Mouse (Mus musculus): ENCODE measurements at regions not wholly inside any gene's neighbourhood (a gene's known extent, or its start where the extent isn't known, plus 50 kb on each side); places are given as distances from the start of the nearest gene placed in this dataset.

- H3K4me2 ChIP-seq = no peak overlapping the region
- no peak for ATAC-seq (replicated peaks; ENCODE audit: insufficient number of reproducible peaks, low FRiP score, low TSS enrichment)
These were observed 112.6 kb upstream of the Slc44a1 start for GRCm38 (mm10) chr4:53327382-53328165.

GRCm38 (mm10) chr4:53323838-53324237 is 116.4 kb upstream of the Slc44a1 start:
- 59% methylated on average over 4 of the region's 4 CpGs for WGBS (ENCODE audit: insufficient replicate concordance)
- ATAC-seq (replicated peaks; ENCODE audit: insufficient number of reproducible peaks, low FRiP score, low TSS enrichment) = no peak
- Histone ChIP-seq H3K4me2 (no peak overlapping the region), H3K4me1 (ENCODE audit: control insufficient read depth, insufficient read depth, low read length) (no peaks in the 10 kb centered on the region), H3K27me3 (ENCODE audit: control insufficient read depth, insufficient read depth, low read length) (no peaks in the 10 kb centered on the region), H3K9me3 (replicated peaks; ENCODE audit: control insufficient read depth, low read length) (no peaks in the 10 kb centered on the region), H3K9ac (ENCODE audit: low read depth, low read length) (no peak overlapping the region), H3K27ac (ENCODE audit: low read depth, low read length) (no peak overlapping the region), H3K36me3 (ENCODE audit: control insufficient read depth, insufficient read depth, low read length) (no peaks in the 10 kb centered on the region), H3K4me3 (ENCODE audit: low read depth, low read length) (no peak overlapping the region)

More at GRCm38 (mm10) chr4:53327382-53328165, 112.6 kb upstream of the Slc44a1 start:
- H3K36me3 ChIP-seq (ENCODE audit: control insufficient read depth, insufficient read depth, low read length) = no peaks in the 10 kb centered on the region
- H3K27me3 ChIP-seq (ENCODE audit: control insufficient read depth, insufficient read depth, low read length) = no peaks in the 10 kb centered on the region
- H3K9me3 ChIP-seq (replicated peaks; ENCODE audit: control insufficient read depth, low read length) = no peaks in the 10 kb centered on the region
- no peak overlapping the region for H3K4me3 ChIP-seq (ENCODE audit: low read depth, low read length)
- no peak overlapping the region for H3K9ac ChIP-seq (ENCODE audit: low read depth, low read length)
- 67% methylated on average over 7 of the region's 7 CpGs for WGBS (ENCODE audit: insufficient replicate concordance)
- H3K4me1 ChIP-seq (ENCODE audit: control insufficient read depth, insufficient read depth, low read length) = no peaks in the 10 kb centered on the region
- no peak overlapping the region for H3K27ac ChIP-seq (ENCODE audit: low read depth, low read length)

- WGBS (ENCODE audit: insufficient replicate concordance) = 67% methylated on average over 3 of the region's 3 CpGs
These were observed 117.0 kb upstream of the Slc44a1 start for GRCm38 (mm10) chr4:53323195-53323594.

GRCm38 (mm10) chr4:53322484-53322883 is 117.7 kb upstream of the Slc44a1 start:
- Histone ChIP-seq H3K27me3 (ENCODE audit: control insufficient read depth, insufficient read depth, low read length) (no peaks in the 10 kb centered on the region), H3K9ac (ENCODE audit: low read depth, low read length) (no peak overlapping the region), H3K36me3 (ENCODE audit: control insufficient read depth, insufficient read depth, low read length) (no peaks in the 10 kb centered on the region), H3K4me2 (no peak overlapping the region), H3K27ac (ENCODE audit: low read depth, low read length) (no peak overlapping the region), H3K9me3 (replicated peaks; ENCODE audit: control insufficient read depth, low read length) (no peaks in the 10 kb centered on the region), H3K4me3 (ENCODE audit: low read depth, low read length) (no peak overlapping the region), H3K4me1 (ENCODE audit: control insufficient read depth, insufficient read depth, low read length) (no peaks in the 10 kb centered on the region)
- WGBS (ENCODE audit: insufficient replicate concordance) = 81% methylated on average over 5 of the region's 5 CpGs
- no peak for ATAC-seq (replicated peaks; ENCODE audit: insufficient number of reproducible peaks, low FRiP score, low TSS enrichment)

More at GRCm38 (mm10) chr4:53323195-53323594, 117.0 kb upstream of the Slc44a1 start:
- Histone ChIP-seq H3K4me2 (no peak overlapping the region), H3K27ac (ENCODE audit: low read depth, low read length) (no peak overlapping the region), H3K36me3 (ENCODE audit: control insufficient read depth, insufficient read depth, low read length) (no peaks in the 10 kb centered on the region), H3K4me1 (ENCODE audit: control insufficient read depth, insufficient read depth, low read length) (no peaks in the 10 kb centered on the region), H3K9me3 (replicated peaks; ENCODE audit: control insufficient read depth, low read length) (no peaks in the 10 kb centered on the region), H3K4me3 (ENCODE audit: low read depth, low read length) (no peak overlapping the region), H3K27me3 (ENCODE audit: control insufficient read depth, insufficient read depth, low read length) (no peaks in the 10 kb centered on the region), H3K9ac (ENCODE audit: low read depth, low read length) (no peak overlapping the region)
- no peak for ATAC-seq (replicated peaks; ENCODE audit: insufficient number of reproducible peaks, low FRiP score, low TSS enrichment)

GRCm38 (mm10) chr4:53320735-53321449 is 119.3 kb upstream of the Slc44a1 start:
- no peaks in the 10 kb centered on the region for H3K27me3 ChIP-seq (ENCODE audit: control insufficient read depth, insufficient read depth, low read length)
- no peak overlapping the region for H3K9ac ChIP-seq (ENCODE audit: low read depth, low read length)
- H3K36me3 ChIP-seq (ENCODE audit: control insufficient read depth, insufficient read depth, low read length) = no peaks in the 10 kb centered on the region
- no peak overlapping the region for H3K4me2 ChIP-seq
- WGBS (ENCODE audit: insufficient replicate concordance) = 68% methylated on average over 6 of the region's 6 CpGs
- no peak overlapping the region for H3K4me3 ChIP-seq (ENCODE audit: low read depth, low read length)
- no peaks in the 10 kb centered on the region for H3K4me1 ChIP-seq (ENCODE audit: control insufficient read depth, insufficient read depth, low read length)
- H3K27ac ChIP-seq (ENCODE audit: low read depth, low read length) = no peak overlapping the region
- ATAC-seq (replicated peaks; ENCODE audit: insufficient number of reproducible peaks, low FRiP score, low TSS enrichment) = no peak; the same call in 1 of the 2 replicates
- no peaks in the 10 kb centered on the region for H3K9me3 ChIP-seq (replicated peaks; ENCODE audit: control insufficient read depth, low read length)

- no peaks in the 10 kb centered on the region for H3K27me3 ChIP-seq (ENCODE audit: control insufficient read depth, insufficient read depth, low read length)
- H3K36me3 ChIP-seq (ENCODE audit: control insufficient read depth, insufficient read depth, low read length) = no peaks in the 10 kb centered on the region
- 87% methylated on average over 4 of the region's 4 CpGs for WGBS (ENCODE audit: insufficient replicate concordance)
- H3K27ac ChIP-seq (ENCODE audit: low read depth, low read length) = no peak overlapping the region
- H3K9me3 ChIP-seq (replicated peaks; ENCODE audit: control insufficient read depth, low read length) = no peaks in the 10 kb centered on the region
- no peak overlapping the region for H3K4me3 ChIP-seq (ENCODE audit: low read depth, low read length)
- no peak overlapping the region for H3K4me2 ChIP-seq
- no peak for ATAC-seq (replicated peaks; ENCODE audit: insufficient number of reproducible peaks, low FRiP score, low TSS enrichment)
- no peak overlapping the region for H3K9ac ChIP-seq (ENCODE audit: low read depth, low read length)
- no peaks in the 10 kb centered on the region for H3K4me1 ChIP-seq (ENCODE audit: control insufficient read depth, insufficient read depth, low read length)
These were observed 121.2 kb upstream of the Slc44a1 start for GRCm38 (mm10) chr4:53319051-53319450.

- Histone ChIP-seq H3K27ac (ENCODE audit: low read depth, low read length) (no peak overlapping the region), H3K4me1 (ENCODE audit: control insufficient read depth, insufficient read depth, low read length) (no peaks in the 10 kb centered on the region), H3K4me3 (ENCODE audit: low read depth, low read length) (no peak overlapping the region), H3K9me3 (replicated peaks; ENCODE audit: control insufficient read depth, low read length) (no peaks in the 10 kb centered on the region), H3K9ac (ENCODE audit: low read depth, low read length) (no peak overlapping the region), H3K36me3 (ENCODE audit: control insufficient read depth, insufficient read depth, low read length) (no peaks in the 10 kb centered on the region), H3K4me2 (no peak overlapping the region), H3K27me3 (ENCODE audit: control insufficient read depth, insufficient read depth, low read length) (no peaks in the 10 kb centered on the region)
- ATAC-seq (replicated peaks; ENCODE audit: insufficient number of reproducible peaks, low FRiP score, low TSS enrichment) = no peak
- WGBS (ENCODE audit: insufficient replicate concordance) = 71% methylated on average over 6 of the region's 6 CpGs
These were observed 122.0 kb upstream of the Slc44a1 start for GRCm38 (mm10) chr4:53318181-53318580.

GRCm38 (mm10) chr4:53317453-53317824 is 122.8 kb upstream of the Slc44a1 start:
- no peak overlapping the region for H3K27ac ChIP-seq (ENCODE audit: low read depth, low read length)
- 84% methylated on average over 7 of the region's 7 CpGs for WGBS (ENCODE audit: insufficient replicate concordance)
- H3K9ac ChIP-seq (ENCODE audit: low read depth, low read length) = no peak overlapping the region
- no peaks in the 10 kb centered on the region for H3K4me1 ChIP-seq (ENCODE audit: control insufficient read depth, insufficient read depth, low read length)
- ATAC-seq (replicated peaks; ENCODE audit: insufficient number of reproducible peaks, low FRiP score, low TSS enrichment) = no peak
- no peaks in the 10 kb centered on the region for H3K27me3 ChIP-seq (ENCODE audit: control insufficient read depth, insufficient read depth, low read length)
- no peaks in the 10 kb centered on the region for H3K9me3 ChIP-seq (replicated peaks; ENCODE audit: control insufficient read depth, low read length)
- no peaks in the 10 kb centered on the region for H3K36me3 ChIP-seq (ENCODE audit: control insufficient read depth, insufficient read depth, low read length)
- no peak overlapping the region for H3K4me2 ChIP-seq
- H3K4me3 ChIP-seq (ENCODE audit: low read depth, low read length) = no peak overlapping the region

Measured in heart, embryonic 11.5 days (tissue).